Mouse (Mus musculus) spleen, postnatal 10 days (tissue): Measurements from ENCODE around the gene Tssk4.

Experiments
- DNase-seq, 2 experiments: peaks; one replicate each; pipeline ENCODE4 v3.0.0; 2021 to 2022; ENCODE audit warnings: low spot score in 2 of 2

The Tssk4 gene

DNA sequence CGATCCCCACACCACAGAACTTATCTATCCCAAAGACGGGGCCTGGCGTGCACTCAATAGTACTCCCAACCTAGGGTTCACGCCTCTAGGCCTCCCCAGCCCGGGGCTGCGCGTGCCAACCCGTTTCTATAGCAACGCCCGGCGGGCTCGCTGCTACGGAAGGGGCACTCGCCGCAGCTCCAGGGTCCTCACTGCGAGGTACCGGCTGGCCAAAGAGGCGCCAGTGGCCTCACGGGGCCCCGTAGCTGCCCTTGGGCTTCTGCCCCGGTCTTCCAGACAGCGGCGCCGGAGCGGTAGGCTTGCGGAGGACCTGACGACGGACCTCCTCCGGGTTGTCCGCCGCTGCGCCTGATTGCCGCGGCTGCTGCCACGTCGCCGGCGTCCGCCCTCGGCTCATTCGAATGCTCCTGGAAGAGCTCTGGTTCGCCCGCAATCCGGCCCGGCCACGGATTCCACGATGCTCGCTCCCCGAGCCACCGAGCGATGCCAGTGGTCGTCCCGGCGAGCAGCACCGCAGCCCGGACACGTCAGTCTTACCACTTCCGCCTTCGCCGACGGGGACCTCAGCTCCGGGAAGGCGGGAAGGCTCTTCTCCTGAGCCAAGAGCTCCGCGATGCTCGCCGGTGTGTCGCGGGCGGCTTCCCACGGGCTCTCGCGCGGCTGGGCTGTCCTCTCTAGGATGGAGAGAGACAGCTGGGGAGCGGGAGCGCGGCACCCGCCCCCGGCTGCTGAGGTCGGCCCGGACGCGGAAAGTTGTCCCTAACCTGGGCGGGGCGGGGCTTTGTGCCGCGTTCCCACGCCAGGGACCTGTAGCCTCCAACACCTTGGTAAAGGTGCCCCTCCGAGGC lies 6.7 kb upstream of the Tssk4 start, which contains the start of gene Tm9sf1:
Tm9sf1 (minus strand) TSS at position 747 of the 848 bp plus-strand sequence.
- DNase-seq, result peak; percentile 89 to 96

DNA sequence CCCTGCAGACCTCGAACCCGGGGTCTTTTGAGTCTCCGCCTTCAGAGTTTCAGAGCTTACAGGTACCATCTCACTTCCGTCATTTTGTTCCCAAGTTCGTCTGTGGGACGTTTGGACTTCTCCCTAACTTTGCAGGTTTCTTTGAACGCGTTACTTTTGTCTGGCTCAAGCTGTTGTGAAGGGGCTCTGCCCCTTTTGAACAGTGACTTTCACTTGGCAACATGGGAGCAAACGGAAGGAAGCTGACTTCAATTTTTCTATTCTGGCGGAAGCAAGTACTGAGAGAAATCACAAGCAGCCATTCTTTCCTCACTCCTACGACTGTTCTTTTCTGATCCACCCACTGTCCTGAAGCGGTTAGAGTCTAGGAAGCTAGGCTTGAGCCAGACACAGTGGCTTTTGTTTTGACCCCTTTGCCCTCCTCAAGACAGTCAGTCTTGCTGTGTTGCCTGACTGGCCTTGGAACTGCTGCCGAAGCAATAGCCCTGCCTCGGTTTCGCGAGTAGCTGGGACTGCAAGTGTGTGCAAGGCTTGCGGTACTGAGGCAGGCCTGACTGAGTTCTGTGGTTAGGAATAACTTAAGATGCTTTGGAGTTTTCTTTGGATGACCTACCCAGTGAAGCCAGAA lies 5.6 kb upstream of the Tssk4 start:
- peak in 1 of 2 experiments; percentile 27 for DNase-seq

DNA sequence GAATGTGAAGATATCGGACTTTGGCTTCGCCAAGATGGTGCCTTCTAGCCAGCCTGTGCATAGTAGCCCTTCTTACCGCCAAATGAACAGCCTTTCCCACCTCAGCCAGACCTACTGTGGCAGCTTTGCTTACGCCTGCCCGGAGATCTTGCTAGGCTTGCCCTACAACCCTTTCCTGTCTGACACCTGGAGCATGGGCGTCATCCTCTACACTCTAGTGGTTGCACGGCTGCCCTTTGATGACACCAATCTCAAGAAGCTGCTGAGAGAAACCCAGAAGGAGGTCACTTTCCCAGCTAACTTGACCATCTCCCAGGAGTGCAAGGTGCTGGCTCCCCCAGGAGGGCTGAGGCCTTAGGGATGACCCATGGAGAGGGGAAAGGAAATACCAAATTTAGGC lies 1.5 kb downstream of the Tssk4 start:
- no peak for DNase-seq

DNA sequence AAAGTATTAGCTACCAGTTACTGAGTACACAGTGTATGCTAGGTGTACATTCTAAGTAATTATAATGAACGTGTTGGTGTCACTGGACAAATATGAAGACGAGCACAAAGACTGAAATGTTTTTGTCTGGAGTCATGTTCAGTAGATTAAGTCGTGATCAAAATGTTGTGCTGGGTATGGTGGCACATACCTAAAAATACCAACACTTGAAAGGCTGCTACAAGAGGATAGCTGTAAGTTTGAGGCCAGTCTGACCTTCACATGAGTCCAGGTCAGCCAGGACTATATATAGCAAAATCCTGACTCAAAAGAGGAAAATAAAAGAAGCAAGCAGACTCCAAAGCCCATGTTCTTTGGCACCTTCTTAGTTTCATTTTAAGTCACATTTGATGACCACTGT lies 7.0 kb downstream of the Tssk4 start:
- DNase-seq, result no peak

DNA sequence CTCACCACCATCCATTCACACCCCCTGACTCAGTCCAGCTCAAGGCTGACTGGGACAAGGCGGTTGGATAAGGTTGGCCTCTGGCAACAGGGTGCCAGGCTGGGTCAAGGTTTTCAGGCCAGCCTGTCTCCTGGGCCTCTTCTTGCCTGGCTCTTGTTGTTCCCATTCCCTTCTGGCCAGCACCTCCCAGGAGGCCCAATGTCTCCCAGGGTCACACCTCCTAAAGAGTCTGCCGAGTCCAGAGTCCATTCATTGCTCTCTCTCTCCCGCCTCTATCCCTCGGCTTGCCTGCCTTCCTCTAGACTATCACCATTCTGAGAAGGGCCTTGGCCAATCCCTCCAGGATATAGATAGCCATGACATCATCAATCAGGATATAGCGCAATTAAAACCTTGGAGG lies 8.0 kb downstream of the Tssk4 start:
- no peak for DNase-seq

DNA sequence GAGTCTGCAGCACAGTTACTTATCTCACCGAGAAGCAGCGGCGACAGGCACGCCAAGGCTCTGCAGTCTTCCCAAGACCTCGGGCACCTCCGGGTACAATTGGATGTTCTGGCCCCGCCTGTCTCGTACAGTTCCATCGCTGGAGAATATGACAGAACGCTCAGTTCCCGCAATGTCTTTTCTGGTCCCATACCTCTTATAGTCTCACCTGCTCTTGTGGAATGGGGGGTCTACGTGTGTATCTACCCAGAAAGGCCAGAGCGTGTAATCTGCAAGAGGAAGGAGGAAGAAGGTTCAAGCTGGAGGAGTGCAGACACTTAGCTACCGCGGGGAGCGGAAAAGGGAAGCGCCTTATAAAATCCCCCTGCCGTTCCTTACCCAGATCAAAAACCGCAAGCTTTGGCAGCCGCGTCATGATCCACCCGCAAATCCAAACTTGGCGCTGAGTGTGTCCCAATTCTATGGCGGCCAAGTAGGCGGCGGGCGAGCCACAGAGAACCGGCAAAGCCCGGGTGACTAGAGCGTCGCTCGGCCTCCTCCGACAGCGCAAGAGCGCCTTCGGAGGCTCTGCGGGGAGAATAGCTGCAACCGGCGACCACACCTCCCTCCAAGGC lies 10.1 kb downstream of the Tssk4 start, which contains the start of gene Mdp1:
Mdp1 (minus strand) TSS at position 549 of the 614 bp plus-strand sequence.
- peak; percentile 70 to 84 for DNase-seq

DNA sequence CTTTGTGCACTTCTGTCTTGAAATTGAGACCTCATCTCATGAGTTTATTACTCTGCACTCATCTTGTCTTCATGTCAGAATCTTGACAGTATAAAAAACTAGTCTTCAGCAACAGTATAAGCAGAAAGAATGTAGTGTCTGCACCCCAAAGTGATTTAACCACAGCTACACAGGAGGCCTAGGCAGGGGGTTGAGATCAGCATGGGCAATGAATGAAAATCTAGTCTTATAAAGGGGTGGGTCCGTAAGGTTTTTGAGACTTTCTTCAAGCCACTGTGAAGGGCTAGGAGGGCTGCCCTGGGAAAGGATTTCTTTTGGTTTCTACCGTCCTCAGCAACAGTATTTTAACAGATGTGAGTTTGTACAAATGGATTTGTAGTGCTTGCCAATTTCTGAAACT lies 10.7 kb downstream of the Tssk4 start:
- DNase-seq, result no peak

DNA sequence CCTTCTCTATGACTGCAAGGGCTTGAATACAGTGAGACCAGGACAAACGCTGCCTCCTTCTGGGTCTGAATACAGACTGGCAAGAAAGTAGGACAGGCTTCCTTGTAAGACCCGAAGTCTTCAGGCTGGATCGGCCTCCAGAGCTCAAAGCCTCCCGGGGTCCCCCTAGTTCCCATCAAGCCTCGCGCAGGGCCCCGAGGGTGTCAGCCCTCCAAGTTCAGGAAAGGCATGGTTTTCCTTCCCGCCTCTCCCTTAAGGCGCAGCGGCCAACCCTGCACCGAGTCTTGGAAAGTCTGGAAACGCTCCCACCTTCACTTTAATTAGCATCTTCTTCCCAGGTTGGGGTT lies 21.5 kb downstream of the Tssk4 start:
- no peak for DNase-seq

DNA sequence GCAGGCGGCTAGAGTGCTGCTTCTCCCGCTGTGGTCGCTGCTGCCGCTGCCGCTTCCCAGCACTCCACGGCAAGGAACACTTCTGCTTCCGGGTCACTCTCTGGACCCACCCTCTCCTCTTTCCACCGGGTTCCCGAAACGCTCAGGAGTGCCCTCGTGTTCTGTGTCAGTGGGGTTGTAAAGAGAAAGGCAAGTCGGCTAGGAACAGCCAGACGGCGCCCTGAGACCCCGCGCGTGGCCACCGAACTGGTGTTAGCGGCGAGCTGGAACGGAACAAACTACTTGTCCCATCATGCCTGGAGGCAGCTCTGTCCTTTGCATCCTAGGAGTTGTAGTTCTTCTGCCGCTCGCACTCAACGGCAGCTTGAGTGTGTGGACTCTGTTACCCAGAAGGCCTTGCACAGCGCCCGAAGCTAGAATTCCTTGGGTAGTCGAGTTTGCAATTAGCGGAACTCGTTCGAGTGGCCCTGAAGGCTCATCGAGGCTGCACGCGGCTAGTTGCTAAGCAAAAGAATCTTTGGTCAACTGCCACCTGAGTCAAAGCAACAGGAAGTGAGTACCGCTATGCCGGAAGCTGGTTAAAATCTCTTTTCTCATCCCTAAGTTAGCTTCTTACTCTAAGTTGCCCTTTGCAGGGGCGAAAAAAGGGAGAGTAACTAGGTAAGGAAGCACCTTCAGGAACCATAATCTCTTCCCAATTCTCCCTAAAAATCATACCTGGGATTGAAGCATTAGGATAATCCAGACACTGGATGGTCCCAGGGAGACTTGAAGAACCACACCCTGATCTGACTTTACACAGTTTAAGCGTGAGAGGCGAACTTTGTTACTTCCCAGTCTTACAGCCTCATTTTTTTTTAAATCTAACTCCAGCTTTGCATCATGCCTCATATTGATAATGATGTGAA lies 22.1 kb downstream of the Tssk4 start, which contains the start of the genes Gmpr2 and Nedd8:
Gmpr2 (plus strand) TSS at position 109 of the 908 bp plus-strand sequence.
Nedd8 (minus strand) TSS at position 292 of the 908 bp plus-strand sequence.
- peak; percentile 89 to 95 for DNase-seq

DNA sequence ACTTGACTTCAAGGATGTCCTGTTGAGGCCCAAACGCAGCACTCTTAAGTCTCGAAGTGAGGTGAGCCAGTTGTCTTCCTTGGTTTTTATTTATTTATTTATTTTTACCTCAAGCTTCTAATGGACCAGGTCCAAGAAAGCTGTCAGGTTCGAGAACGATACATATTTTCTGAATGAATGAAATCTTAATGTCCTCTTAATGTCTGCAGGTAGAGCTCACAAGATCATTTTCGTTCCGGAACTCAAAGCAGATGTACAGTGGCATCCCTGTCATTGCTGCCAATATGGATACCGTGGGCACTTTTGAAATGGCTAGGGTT lies 22.7 kb downstream of the Tssk4 start:
- no peak for DNase-seq

DNA sequence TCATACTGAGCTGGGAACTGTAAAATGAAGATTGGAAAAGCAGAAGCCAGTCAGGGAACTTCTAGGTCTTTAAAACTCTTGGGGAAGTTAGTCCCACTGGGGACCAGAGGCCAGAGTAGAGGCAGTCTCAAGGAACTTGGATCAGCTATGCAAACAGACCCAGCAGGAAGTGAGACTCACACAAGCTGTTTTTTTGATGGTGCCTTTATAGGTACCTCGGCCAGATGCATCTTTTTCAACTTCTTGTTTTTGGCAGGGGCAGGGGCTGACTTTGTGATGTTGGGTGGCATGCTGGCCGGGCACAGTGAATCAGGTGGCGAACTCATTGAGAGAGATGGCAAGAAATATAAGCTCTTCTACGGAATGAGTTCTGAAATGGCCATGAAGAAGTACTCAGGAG lies 27.6 kb downstream of the Tssk4 start:
- DNase-seq, result no peak

DNA sequence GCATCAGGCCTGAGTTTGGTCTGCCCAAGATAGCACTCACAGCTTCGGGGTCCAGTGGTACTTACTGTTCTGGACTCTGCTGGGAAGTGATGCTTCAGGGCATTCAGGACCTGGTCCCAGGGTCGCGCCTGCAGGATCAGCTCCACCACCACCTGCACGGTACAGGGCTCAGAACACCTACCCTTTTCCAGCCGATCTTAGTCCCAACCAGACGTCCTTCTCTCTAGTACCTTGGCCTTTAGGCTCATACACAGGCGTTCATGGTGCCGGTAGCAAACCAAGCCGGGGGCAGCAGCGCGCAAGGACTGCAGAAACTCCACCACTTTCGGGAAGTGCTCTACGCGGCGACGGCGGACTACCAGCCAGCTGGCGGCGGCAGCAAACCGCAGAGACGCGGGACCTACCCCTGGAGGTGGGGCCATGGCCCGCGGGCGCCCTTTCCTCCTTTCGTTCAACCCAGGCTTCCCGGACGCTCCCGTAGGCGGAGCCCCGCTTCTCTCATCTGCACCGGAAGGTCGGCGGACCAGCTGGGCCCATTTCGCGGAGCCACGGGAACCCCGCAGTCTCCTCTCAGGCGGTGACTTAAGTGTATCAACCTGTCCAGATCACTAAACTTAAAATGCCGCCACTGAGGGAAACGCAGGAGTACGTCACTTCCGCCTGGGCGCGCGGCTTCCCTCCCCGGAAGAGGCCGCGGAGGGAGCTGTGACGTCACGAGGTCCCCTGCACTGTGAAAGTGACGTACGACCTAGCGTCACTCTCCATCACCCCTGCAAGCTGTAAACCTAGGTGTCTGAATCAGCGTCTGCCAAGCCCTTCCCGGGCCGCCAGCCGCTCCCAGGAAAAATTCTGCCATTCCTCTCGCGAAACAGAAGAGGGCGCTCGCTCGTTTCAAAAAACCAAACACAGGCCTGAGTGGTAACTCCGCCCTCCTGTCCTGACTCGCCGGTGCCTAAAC lies 31.5 kb downstream of the Tssk4 start, which contains the start of gene Tinf2:
Tinf2 (minus strand) TSS at position 661 of the 958 bp plus-strand sequence.
- DNase-seq, result peak; percentile 92 to 95

DNA sequence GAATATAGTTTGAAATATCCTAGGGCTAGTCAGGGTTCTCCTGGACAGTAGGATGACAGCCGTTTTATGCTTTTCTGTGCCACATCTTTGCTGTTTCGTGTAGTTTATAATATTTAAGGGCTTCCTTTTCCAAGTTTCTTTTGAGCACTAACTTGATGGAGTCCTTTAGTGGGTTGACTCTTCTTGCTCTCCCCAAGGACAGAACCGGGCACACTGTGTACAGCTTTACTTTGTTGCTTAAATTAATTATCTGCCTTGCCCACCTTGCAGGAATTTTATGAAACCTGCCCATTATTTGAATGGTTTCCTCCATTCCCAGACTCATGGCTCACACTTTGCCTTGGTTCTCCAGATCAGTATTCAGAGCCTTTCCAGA lies 32.1 kb downstream of the Tssk4 start:
- no peak for DNase-seq

DNA sequence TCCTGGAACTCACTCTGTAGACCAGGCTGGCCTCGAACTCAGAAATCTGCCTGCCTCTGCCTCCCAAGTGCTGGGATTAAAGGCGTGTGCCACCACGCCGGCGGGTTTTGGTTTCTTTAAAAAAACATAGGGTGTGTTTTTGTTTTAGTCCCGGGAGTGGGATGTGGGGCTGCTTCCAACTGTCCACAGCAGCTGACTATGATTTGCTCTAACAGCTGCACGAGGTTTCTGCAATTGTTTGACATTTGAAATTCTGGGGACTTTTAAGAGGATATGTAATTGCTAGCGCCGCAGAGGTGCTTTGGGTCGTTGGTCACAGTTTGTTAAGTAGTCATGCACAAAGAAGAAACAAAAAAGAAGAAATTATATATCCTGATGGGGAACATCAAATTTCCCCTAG lies 39.4 kb downstream of the Tssk4 start:
- DNase-seq, result no peak

DNA sequence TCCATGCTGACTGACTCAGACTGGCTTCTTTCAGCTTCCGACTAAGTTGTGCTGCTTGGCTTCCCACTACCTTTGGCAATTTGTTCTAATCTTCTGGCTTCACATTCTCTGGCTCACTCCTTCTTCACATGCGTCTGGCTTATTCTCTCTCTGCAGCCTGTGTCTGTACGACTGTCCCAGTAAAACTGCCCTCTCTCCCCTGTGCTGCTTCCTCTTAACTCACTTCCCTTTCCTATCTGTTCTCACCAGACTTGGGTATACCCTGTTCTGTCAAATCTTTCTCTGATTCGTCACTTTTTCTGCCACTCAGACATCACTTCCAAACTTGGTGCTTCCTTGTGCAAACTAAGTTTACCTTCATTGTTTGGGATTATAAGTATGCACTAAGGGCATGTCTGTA lies 47.2 kb downstream of the Tssk4 start:
- no peak for DNase-seq

DNA sequence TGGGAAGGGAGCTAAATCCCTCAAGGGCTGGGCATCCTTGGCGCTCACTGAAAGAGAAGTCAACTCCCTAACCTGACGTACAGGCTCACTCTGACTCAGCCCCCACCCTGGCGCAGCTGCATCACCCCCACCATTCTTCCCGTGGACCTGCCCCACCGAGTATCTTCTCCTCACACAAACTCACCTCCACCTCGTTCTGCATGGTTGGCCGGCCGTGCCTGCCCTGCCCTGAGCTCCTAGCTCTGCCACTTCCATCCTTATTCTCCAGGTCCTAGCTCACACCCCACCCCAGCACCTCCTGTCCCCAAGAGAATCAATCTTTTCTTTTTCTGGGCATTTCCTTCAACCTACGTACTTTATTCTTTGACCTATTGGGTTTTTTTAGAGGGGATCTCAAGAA lies 51.1 kb downstream of the Tssk4 start:
- no peak for DNase-seq
